Mouse (Mus musculus) layer of hippocampus, adult 9-10 months (tissue): ENCODE measurements around the gene Slco2a1.

Source experiments
- DNase-seq: peaks from one replicate; pipeline ENCODE4 v3.0.0; 2022; ENCODE audit warnings: low spot score

Gene Slco2a1

GRCm38 (mm10) chr9:102988462-102988861 lies at the start of gene Slco2a1:
TSS of gene Slco2a1 (plus strand) at chr9:102988712.
- DNase-seq = no peak

GRCm38 (mm10) chr9:102942221-102942620 lies 46.3 kb upstream of the Slco2a1 start:
- DNase-seq = no peak

GRCm38 (mm10) chr9:102944891-102945290 lies 43.6 kb upstream of the Slco2a1 start:
- no peak for DNase-seq

- DNase-seq = no peak
These were observed 42.0 kb upstream of the Slco2a1 start for GRCm38 (mm10) chr9:102946469-102947015.

- no peak for DNase-seq
These were observed 39.8 kb upstream of the Slco2a1 start for GRCm38 (mm10) chr9:102948706-102949105.

GRCm38 (mm10) chr9:102951091-102951994 lies 37.2 kb upstream of the Slco2a1 start:
- no peak for DNase-seq

GRCm38 (mm10) chr9:102955866-102956265 lies 32.6 kb upstream of the Slco2a1 start:
- DNase-seq = no peak

GRCm38 (mm10) chr9:102958703-102959102 lies 29.8 kb upstream of the Slco2a1 start:
- DNase-seq = no peak

GRCm38 (mm10) chr9:102961356-102962092 lies 27.0 kb upstream of the Slco2a1 start:
- DNase-seq = no peak

GRCm38 (mm10) chr9:102962093-102962788 lies 26.3 kb upstream of the Slco2a1 start:
- DNase-seq = no peak

- DNase-seq = no peak
These were observed 25.2 kb upstream of the Slco2a1 start for GRCm38 (mm10) chr9:102963321-102963720.

- DNase-seq = no peak
These were observed 23.9 kb upstream of the Slco2a1 start for GRCm38 (mm10) chr9:102964644-102965043.

GRCm38 (mm10) chr9:102972393-102973050 lies 16.0 kb upstream of the Slco2a1 start:
- DNase-seq = no peak

GRCm38 (mm10) chr9:102975887-102976286 lies 12.6 kb upstream of the Slco2a1 start:
- DNase-seq = no peak

- DNase-seq = no peak
These were observed 11.4 kb upstream of the Slco2a1 start for GRCm38 (mm10) chr9:102977090-102977489.

GRCm38 (mm10) chr9:102977791-102978492 lies 10.6 kb upstream of the Slco2a1 start:
- no peak for DNase-seq

GRCm38 (mm10) chr9:102979011-102979700 lies 9.4 kb upstream of the Slco2a1 start:
- DNase-seq = no peak

GRCm38 (mm10) chr9:102979956-102980355 lies 8.6 kb upstream of the Slco2a1 start:
- no peak for DNase-seq

GRCm38 (mm10) chr9:102980420-102980819 lies 8.1 kb upstream of the Slco2a1 start:
- no peak for DNase-seq

GRCm38 (mm10) chr9:102981791-102982190 lies 6.7 kb upstream of the Slco2a1 start:
- DNase-seq = no peak
